Mouse (Mus musculus) C2C12 (cell line): ENCODE data around the gene Spire2.

Source experiments
- CEBPB ChIP-seq: IDR thresholded peaks from one replicate; pipeline ENCODE4 v1.6.1; 2011; ENCODE audit warnings: low read depth, mild to moderate bottlenecking, control low read depth, moderate library complexity
- CTCF ChIP-seq: IDR thresholded peaks from one replicate; pipeline ENCODE4 v1.5.1; 2011; ENCODE audit not compliant: control insufficient read depth, insufficient read depth, insufficient read length
- MAX ChIP-seq: IDR thresholded peaks from one replicate; pipeline ENCODE4 v1.6.1; 2011; ENCODE audit warnings: mild to moderate bottlenecking, control low read depth
- MYOG ChIP-seq: IDR thresholded peaks from one replicate; pipeline ENCODE4 v1.6.1; 2011; ENCODE audit not compliant: control insufficient read depth, insufficient read length; ENCODE audit errors: extremely low read depth
- USF1 ChIP-seq: IDR thresholded peaks from one replicate; pipeline ENCODE4 v1.6.1; 2011; ENCODE audit warnings: low read depth, mild to moderate bottlenecking, control low read depth, moderate library complexity

DNA sequence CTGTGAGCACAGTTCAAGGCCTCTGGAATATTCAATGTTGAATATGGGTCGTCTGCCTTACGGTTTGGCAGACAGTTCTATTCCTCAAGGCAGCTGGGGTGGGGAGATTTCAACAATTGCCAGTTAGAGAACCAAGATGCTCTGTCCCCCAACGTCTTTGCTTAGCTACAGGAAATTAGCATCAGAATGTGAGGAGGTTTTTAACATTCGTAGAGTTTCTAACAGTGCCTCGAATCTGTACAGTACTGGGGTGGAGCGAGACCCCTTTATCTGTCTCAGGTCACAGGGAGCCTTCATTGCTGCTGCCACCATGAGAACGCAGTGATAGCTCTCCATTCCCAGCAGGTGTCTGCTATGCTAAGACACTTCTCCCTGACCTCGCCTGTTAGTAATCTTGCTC lies 43.6 kb downstream of the Spire2 start:
- TF ChIP-seq MAX (no peak), CTCF (no peak), USF1 (no peak), CEBPB (no peak), MYOG (no peak)
